Mouse (Mus musculus) cerebellum, adult 2 months (tissue): ENCODE results near the gene Ksr2.

Source experiments
- CTCF ChIP-seq: fragments of 200-500 bp; IDR thresholded peaks from 2 replicates; pipeline ENCODE4 v1.5.1; 2011; ENCODE audit warnings: low read depth, mild to moderate bottlenecking, control low read depth, low read length, moderate library complexity, borderline replicate concordance; ENCODE audit not compliant: insufficient read depth
- POLR2A ChIP-seq: fragments of 200-500 bp; IDR thresholded peaks from 2 replicates; pipeline ENCODE4 v1.6.1; 2011; ENCODE audit warnings: low read length, control low read depth, borderline replicate concordance; ENCODE audit not compliant: insufficient read depth

GRCm38 (mm10) chr5:117628351-117628750 lies 214.6 kb downstream of the Ksr2 start:
- TF ChIP-seq CTCF: peak; percentile 34; the same call in 1 of the 2 replicates
- no peak for TF ChIP-seq POLR2A
